Mouse (Mus musculus): Measurements from ENCODE around the gene Gm13695. TPM values are rescaled to one million over a fixed set of nuclear protein-coding genes. Genes with fewer than 3 reads are reported as not detected.

Gm13695 gene
- polyA plus RNA-seq, 1 experiment from 2014 or later: not detected

Other genes starting within 250 kb of the Gm13695 start
- gene Itgav, start 242.9 kb upstream of the Gm13695 start, polyA plus RNA-seq (2015; fragmentation: Nextera tagmentation; extraction: Ambion mirVana): 17.1 and 24.7 TPM in 2 replicates
- gene Fam171b, start 154.7 kb upstream of the Gm13695 start, polyA plus RNA-seq (2015; fragmentation: Nextera tagmentation; extraction: Ambion mirVana): 77.1 and 80.4 TPM in 2 replicates
- gene Zswim2, start 26.1 kb upstream of the Gm13695 start, polyA plus RNA-seq (2015; fragmentation: Nextera tagmentation; extraction: Ambion mirVana): not detected in 2 replicates
- gene Gm13698, start 11.6 kb upstream of the Gm13695 start, polyA plus RNA-seq (2015; fragmentation: Nextera tagmentation; extraction: Ambion mirVana): not detected in 2 replicates
- gene Gm13693, start 5.8 kb upstream of the Gm13695 start, polyA plus RNA-seq (2015; fragmentation: Nextera tagmentation; extraction: Ambion mirVana): not detected in 2 replicates
- not detected in 2 replicates for gene Gm13696, start 5.8 kb downstream of the Gm13695 start, polyA plus RNA-seq (2015; fragmentation: Nextera tagmentation; extraction: Ambion mirVana)
- gene Gm13694, start 11.6 kb downstream of the Gm13695 start, polyA plus RNA-seq (2015; fragmentation: Nextera tagmentation; extraction: Ambion mirVana): not detected in 2 replicates
- gene Gm13697, start 17.4 kb downstream of the Gm13695 start, polyA plus RNA-seq (2015; fragmentation: Nextera tagmentation; extraction: Ambion mirVana): not detected in 2 replicates
- gene Gm13691, start 23.2 kb downstream of the Gm13695 start, polyA plus RNA-seq (2015; fragmentation: Nextera tagmentation; extraction: Ambion mirVana): not detected in 2 replicates

Data from hindbrain, embryonic 16.5 days (tissue).